Mouse (Mus musculus) kidney, adult 2 months (tissue): ENCODE measurements around the gene Aox4. TPM values are rescaled to one million over a fixed set of nuclear protein-coding genes. Genes with fewer than 3 reads are reported as not detected.

ENCODE experiments used
- DNase-seq: peaks from one replicate; pipeline ENCODE4 v3.0.0; 2021
- H3K27ac ChIP-seq: fragments of 200-500 bp; 2 replicates; pipeline ENCODE4 v1.5.1; 2012; ENCODE audit warnings: low read depth, low read length, control low read depth, inconsistent platforms; ENCODE audit not compliant: insufficient read depth
- H3K27me3 ChIP-seq: fragments of 200-500 bp; replicated peaks from 2 replicates; pipeline ENCODE4 v1.6.1; 2012; ENCODE audit warnings: mild to moderate bottlenecking, moderate library complexity, low read length, inconsistent platforms; ENCODE audit not compliant: control insufficient read depth, insufficient read depth
- H3K36me3 ChIP-seq: fragments of 200-500 bp; 2 replicates; pipeline ENCODE4 v1.6.1; 2012; ENCODE audit warnings: mild to moderate bottlenecking, moderate library complexity, low read length, inconsistent platforms; ENCODE audit not compliant: control insufficient read depth, insufficient read depth
- H3K4me1 ChIP-seq: fragments of 200-500 bp; 2 replicates; pipeline ENCODE4 v1.6.1; 2011; ENCODE audit warnings: low read length; ENCODE audit not compliant: control insufficient read depth, insufficient read depth
- H3K4me3 ChIP-seq: fragments of 200-500 bp; 2 replicates; pipeline ENCODE4 v1.5.1; 2011; ENCODE audit warnings: mild to moderate bottlenecking, low read depth, low read length, control low read depth; ENCODE audit not compliant: insufficient read depth
- CTCF ChIP-seq: fragments of 200-500 bp; conservative IDR thresholded peaks from 2 replicates; pipeline ENCODE4 v1.5.1; 2011; ENCODE audit warnings: low read depth, mild to moderate bottlenecking, control low read depth, low read length, moderate library complexity, mixed read lengths; ENCODE audit not compliant: insufficient read depth, insufficient read length
- POLR2A ChIP-seq: fragments of 200-500 bp; IDR thresholded peaks from one replicate; pipeline ENCODE4 v1.6.1; 2011; ENCODE audit warnings: low read depth, low read length, control low read depth
- WGBS: fragments of 180-500 bp; shearing (Covaris S2); methylation state at CpG from one replicate; pipeline ENCODE4 v1.1.7; 2018; 5-methylcytosine and 5-hydroxymethylcytosine counted together
- polyA plus RNA-seq: library from polyadenylated mRNA; depleted of rRNA; stranded (reverse); fragments of >200 nt; gene quantifications from 2 replicates; pipeline ENCODE4 v1.2.3, GENCODE M21; 2012

The Aox4 gene
- polyA plus RNA-seq, 1 experiment: 0.14 TPM

DNA sequence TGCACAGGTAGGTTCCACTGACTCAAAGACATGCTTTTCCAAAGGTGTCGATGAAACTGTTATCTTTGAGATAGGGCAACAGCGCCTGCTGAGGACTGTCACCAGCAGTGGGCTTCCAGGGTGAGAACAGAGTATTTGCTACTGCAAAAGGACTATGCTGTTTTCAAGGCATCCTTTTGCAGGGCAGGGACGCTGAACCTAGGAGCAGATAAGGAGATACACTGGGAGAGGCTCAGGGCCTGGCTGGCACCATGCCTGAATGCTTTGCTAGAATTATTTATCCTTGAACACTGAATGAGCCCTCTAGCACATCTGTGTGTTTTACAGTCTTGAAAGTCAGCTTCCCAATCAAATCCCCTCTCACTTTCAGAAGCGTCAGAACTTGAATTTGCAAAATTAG lies 11.8 kb upstream of the Aox4 start:
- TF ChIP-seq CTCF (no peak), POLR2A (no peak)

GRCm38 (mm10) chr1:58212805-58213204 lies 2.6 kb downstream of the Aox4 start:
- Histone ChIP-seq H3K27ac (no peak overlapping the region), H3K4me1 (no peaks in the 10 kb centered on the region), H3K36me3 (no peaks in the 10 kb centered on the region), H3K4me3 (no peak overlapping the region), H3K27me3 (no peaks in the 10 kb centered on the region)
- TF ChIP-seq CTCF: no peak
- TF ChIP-seq POLR2A: no peak
- 82% methylated on average over 7 of the region's 7 CpGs for WGBS
- no peak for DNase-seq

More for the DNA sequence above, 11.8 kb upstream of the Aox4 start:
- Histone ChIP-seq H3K27ac (no peak overlapping the region), H3K36me3 (no peaks in the 10 kb centered on the region), H3K4me1 (no peaks in the 10 kb centered on the region), H3K4me3 (no peak overlapping the region), H3K27me3 (no peaks in the 10 kb centered on the region)
- 85% methylated on average over 4 of the region's 4 CpGs for WGBS
- DNase-seq: no peak

DNA sequence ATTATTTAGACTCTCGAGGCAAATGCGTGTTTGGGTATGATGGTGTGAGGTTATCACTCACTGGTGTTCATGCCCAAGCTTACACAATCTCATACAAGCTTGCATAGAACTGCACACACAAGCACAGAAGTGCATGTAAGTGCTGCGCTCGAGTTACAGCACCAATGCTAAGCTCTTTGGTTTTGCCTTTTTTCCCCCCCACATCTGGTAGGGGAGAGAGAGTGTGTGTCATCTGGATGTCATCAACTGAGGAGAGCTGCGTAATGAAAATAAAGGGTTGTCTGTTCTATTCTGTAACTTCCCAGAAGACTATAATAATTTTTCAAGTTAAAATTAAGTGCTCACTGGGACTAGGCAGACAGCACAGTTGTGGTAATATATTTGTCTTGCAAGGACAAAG lies 3.6 kb downstream of the Aox4 start:
- H3K27me3 ChIP-seq: no peaks in the 10 kb centered on the region
- no peaks in the 10 kb centered on the region for H3K4me1 ChIP-seq
- DNase-seq: no peak
- 85% methylated on average over 5 of the region's 5 CpGs for WGBS
- H3K27ac ChIP-seq: no peak overlapping the region
- H3K4me3 ChIP-seq: no peak overlapping the region
- no peaks in the 10 kb centered on the region for H3K36me3 ChIP-seq
- TF ChIP-seq CTCF: no peak
- TF ChIP-seq POLR2A: no peak

- no peak overlapping the region for H3K27ac ChIP-seq
- no peak for DNase-seq
- no peaks in the 10 kb centered on the region for H3K27me3 ChIP-seq
- TF ChIP-seq POLR2A (no peak), CTCF (no peak)
- H3K36me3 ChIP-seq: no peaks in the 10 kb centered on the region
- no peaks in the 10 kb centered on the region for H3K4me1 ChIP-seq
- WGBS: 92% methylated on average over 4 of the region's 4 CpGs
- H3K4me3 ChIP-seq: no peak overlapping the region
These were observed 5.2 kb downstream of the Aox4 start for GRCm38 (mm10) chr1:58215353-58215752.

DNA sequence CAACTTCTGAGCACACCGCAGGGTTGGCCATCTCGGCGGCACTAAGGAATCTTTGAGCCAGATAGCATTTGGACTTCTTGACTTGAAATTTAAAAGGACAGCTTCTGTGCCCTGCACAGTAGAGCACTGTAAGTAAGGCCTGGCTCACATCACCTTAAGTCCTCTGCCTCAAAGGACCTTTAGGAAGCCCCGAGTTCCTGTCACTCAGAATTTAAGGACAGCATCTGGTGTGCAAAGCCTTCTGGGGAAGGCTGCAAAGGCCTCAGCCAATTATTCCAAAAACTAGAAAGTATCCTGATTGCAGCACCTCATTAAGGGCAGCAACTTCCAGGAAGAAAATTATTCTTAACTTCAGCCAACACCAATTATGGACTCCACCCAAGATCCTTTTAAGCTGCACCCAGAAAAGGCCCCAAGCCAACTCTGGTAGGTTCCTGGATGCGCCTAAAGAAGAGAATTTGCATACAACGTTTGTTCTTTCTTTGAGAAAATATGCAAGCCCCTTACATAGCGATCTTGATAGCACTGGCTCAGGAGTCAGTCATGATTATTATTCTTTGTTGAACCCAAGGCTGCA lies 5.8 kb downstream of the Aox4 start:
- Histone ChIP-seq H3K27ac (no peak overlapping the region), H3K27me3 (no peaks in the 10 kb centered on the region), H3K36me3 (no peaks in the 10 kb centered on the region), H3K4me3 (no peak overlapping the region), H3K4me1 (no peaks in the 10 kb centered on the region)
- 89% methylated on average over 7 of the region's 7 CpGs for WGBS
- no peak for DNase-seq
- TF ChIP-seq POLR2A (no peak), CTCF (no peak)

DNA sequence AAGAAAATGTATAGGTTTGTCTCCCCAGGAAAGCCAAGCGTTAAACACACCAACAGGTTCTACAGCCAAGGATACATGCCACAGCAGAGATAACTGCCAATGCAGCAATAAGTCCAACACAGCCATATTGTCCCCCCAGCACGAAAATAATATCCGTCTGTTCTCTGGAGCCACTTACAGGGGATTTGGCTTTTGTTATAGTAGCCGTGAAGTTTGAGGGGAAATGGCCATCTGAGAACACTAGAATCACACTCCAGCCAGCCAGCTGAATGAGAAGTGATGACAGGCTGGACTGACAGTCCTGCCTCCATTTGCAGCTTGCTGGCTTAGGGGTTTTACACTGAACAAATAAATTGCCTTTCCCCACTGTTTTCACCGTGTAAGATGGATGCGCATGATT lies 10.9 kb downstream of the Aox4 start:
- DNase-seq: no peak
- WGBS: 81% methylated on average over 6 of the region's 6 CpGs
- no peaks in the 10 kb centered on the region for H3K4me1 ChIP-seq
- H3K27me3 ChIP-seq: no peaks in the 10 kb centered on the region
- H3K36me3 ChIP-seq: no peaks in the 10 kb centered on the region
- no peak overlapping the region for H3K27ac ChIP-seq
- TF ChIP-seq POLR2A (no peak), CTCF (no peak)
- H3K4me3 ChIP-seq: no peak overlapping the region

GRCm38 (mm10) chr1:58221879-58222278 lies 11.7 kb downstream of the Aox4 start:
- no peak for DNase-seq
- Histone ChIP-seq H3K36me3 (no peaks in the 10 kb centered on the region), H3K27me3 (no peaks in the 10 kb centered on the region), H3K27ac (no peak overlapping the region), H3K4me1 (no peaks in the 10 kb centered on the region), H3K4me3 (no peak overlapping the region)
- TF ChIP-seq CTCF (no peak), POLR2A (no peak)
- WGBS: 74% methylated on average over 5 of the region's 5 CpGs
